Mouse (Mus musculus): Measurements from ENCODE around the gene Dgkz. TPM values are rescaled to one million over a fixed set of nuclear protein-coding genes. Genes with fewer than 3 reads are reported as not detected.

Dgkz gene
- polyA plus RNA-seq, 1 experiment from 2014 or later = 34.8 TPM

DNA sequence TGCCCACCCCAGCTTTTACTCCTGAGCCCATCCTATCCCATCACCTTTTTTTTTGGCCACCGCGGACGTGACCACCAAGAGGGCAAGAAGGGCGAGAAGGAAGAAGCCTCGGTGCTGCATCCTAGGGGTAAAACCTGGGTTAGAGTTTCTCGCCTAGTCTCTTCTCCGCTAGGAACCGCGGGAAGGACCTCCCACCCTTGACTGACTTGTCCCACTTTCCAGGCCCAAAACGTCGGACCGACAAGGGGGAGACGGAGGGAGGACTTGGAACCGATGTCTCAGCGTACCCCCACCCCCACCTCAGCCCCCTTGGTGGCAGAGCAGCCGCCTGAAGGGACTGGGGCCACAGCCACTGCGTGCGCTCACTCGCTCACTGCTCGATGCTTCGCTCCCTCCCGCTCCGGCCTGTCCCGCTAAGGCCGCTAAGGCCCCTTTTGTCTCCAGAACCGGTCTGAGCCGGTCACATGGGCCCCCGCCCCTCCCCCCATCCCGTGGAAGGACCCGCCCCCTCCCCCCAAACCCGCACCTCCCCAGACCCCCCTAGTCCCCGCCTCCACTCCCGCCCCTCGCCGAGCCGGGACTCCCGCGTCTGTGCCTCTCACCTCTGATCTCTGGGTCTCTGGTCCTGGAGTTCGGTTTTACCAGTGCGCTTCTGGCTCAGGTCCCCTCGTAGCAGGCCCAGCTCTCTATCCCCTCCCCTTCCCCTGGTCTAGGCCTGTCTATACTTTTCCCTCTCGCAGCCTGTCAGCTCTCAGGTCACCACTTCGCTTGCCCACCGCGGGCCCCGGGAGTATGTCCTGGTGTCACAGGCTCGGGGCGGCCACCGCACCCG is 44.1 kb downstream of the Dgkz start:
- Histone ChIP-seq H3K4me2 (peak overlapping the region; percentile 81), H3K9me3 (replicated peaks) (no peaks in the 10 kb centered on the region), H3K27ac (replicated peaks) (peak overlapping the region; percentile 81), H3K36me3 (peaks cover 8% of the 10 kb centered on the region; the same call in 1 of the 2 replicates), H3K9ac (replicated peaks) (peak overlapping the region; percentile 62), H3K4me1 (peaks cover 40% of the 10 kb centered on the region), H3K27me3 (replicated peaks) (no peaks in the 10 kb centered on the region), H3K4me3 (replicated peaks) (peak overlapping the region; percentile 54)
- 3% methylated on average over 48 of the region's 50 CpGs for WGBS
- peak; percentile 64 for ATAC-seq (ENCODE audit: low FRiP score)

- 5% methylated on average over 23 of the region's 23 CpGs for WGBS
- Histone ChIP-seq H3K9ac (replicated peaks) (peak overlapping the region; percentile 62), H3K4me3 (replicated peaks) (peak overlapping the region; percentile 54), H3K27ac (replicated peaks) (peak overlapping the region; percentile 81), H3K27me3 (replicated peaks) (peaks cover 5% of the 10 kb centered on the region; the same call in 1 of the 2 replicates), H3K4me2 (peak overlapping the region; percentile 81), H3K36me3 (peaks cover 1% of the 10 kb centered on the region; the same call in 1 of the 2 replicates), H3K4me1 (peaks cover 40% of the 10 kb centered on the region), H3K9me3 (replicated peaks) (no peaks in the 10 kb centered on the region)
- no peak for ATAC-seq (ENCODE audit: low FRiP score)
Measured at GRCm38 (mm10) chr2:91930761-91931291, 44.8 kb downstream of the Dgkz start.

DNA sequence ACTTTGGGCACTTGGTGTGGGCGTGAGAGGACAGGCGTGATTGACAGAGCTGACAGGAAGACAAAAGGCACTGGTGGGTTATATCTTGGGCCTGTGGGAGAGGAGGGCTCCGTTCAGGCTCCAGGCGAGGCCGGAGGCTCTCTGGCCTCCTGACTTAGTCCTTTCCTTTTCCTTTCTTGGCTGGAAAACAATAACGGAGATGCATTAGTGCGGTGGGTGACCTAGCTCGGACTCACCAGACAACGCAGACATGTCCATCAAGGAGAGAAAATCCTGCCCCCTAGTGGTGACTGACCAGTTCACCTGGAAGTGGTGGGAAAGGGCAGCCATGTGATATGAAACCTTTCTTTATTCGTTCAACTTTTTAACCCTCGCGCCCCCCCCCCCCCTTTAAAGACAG is 45.7 kb downstream of the Dgkz start:
- no peaks in the 10 kb centered on the region for H3K9me3 ChIP-seq (replicated peaks)
- peak overlapping the region; percentile 54 for H3K4me3 ChIP-seq (replicated peaks)
- peaks cover 40% of the 10 kb centered on the region for H3K4me1 ChIP-seq
- H3K27ac ChIP-seq (replicated peaks) = no peak overlapping the region
- H3K36me3 ChIP-seq = no peaks in the 10 kb centered on the region; the same call in 1 of the 2 replicates
- whole genome bisulfite sequencing = 10% methylated on average over 12 of the region's 12 CpGs
- H3K27me3 ChIP-seq (replicated peaks) = peaks cover 5% of the 10 kb centered on the region; the same call in 1 of the 2 replicates
- no peak for ATAC-seq (ENCODE audit: low FRiP score)
- peak overlapping the region; percentile 37; the same call in 1 of the 2 replicates for H3K9ac ChIP-seq (replicated peaks)
- H3K4me2 ChIP-seq = peak overlapping the region; percentile 81

- no peak for ATAC-seq (ENCODE audit: low FRiP score)
- H3K4me2 ChIP-seq = peak overlapping the region; percentile 81
- 0 out of 2 replicates have a peak overlapping the region, but pooled peaks have one; percentile 37 for H3K9ac ChIP-seq (replicated peaks)
- WGBS = 60% methylated on average over 3 of the region's 3 CpGs
- H3K36me3 ChIP-seq = no peaks in the 10 kb centered on the region; the same call in 1 of the 2 replicates
- peaks cover 40% of the 10 kb centered on the region for H3K4me1 ChIP-seq
- no peak overlapping the region for H3K4me3 ChIP-seq (replicated peaks)
- H3K9me3 ChIP-seq (replicated peaks) = no peaks in the 10 kb centered on the region
- peaks cover 6% of the 10 kb centered on the region; the same call in 1 of the 2 replicates for H3K27me3 ChIP-seq (replicated peaks)
- H3K27ac ChIP-seq (replicated peaks) = no peak overlapping the region
Measured at GRCm38 (mm10) chr2:91929455-91929854, 46.2 kb downstream of the Dgkz start.

DNA sequence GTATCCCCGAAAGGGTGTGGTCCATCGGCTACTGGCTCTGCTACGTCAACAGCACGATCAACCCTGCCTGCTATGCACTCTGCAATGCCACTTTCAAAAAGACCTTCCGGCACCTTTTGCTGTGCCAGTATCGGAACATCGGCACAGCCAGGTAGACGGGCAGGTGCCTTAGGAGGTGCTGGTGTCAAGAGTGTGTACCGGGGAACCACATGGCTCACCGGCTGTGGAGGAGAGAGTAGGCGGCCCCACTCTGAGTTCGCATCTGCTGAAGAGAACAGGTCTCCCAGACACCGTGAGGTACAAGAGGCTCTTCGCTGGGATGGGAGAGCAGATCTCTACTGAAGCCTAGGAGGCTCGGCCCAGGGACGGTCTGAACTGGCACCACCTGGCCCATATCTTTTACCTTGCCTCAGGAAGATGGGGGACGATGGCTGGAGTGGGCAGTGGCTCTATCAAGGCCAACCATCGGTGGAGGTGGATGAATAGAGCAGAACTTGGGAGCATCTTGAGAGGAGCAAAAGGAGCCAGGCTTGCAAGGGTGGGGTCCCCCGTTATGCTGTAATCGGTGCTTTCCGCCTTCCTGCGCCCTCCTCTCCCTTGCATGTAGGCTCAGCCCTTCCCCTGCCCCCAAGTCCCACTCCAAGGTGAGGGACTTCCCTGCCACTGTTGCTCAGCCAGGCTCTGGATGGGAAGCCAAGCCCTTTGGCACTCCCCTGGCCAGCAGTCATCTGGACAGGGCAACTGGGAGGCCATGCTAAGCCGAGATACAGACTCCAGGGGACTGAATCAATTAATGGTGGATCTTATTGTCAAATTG is 46.9 kb downstream of the Dgkz start:
- H3K36me3 ChIP-seq = no peaks in the 10 kb centered on the region
- peaks cover 43% of the 10 kb centered on the region for H3K4me1 ChIP-seq

GRCm38 (mm10) chr2:91927826-91928533 is 47.7 kb downstream of the Dgkz start:
- Histone ChIP-seq H3K9ac (replicated peaks) (no peak overlapping the region), H3K4me2 (peak overlapping the region; percentile 31), H3K9me3 (replicated peaks) (no peaks in the 10 kb centered on the region), H3K4me3 (replicated peaks) (no peak overlapping the region), H3K27me3 (replicated peaks) (peaks cover 18% of the 10 kb centered on the region), H3K36me3 (no peaks in the 10 kb centered on the region), H3K27ac (replicated peaks) (no peak overlapping the region), H3K4me1 (peaks cover 46% of the 10 kb centered on the region)
- no peak for ATAC-seq (ENCODE audit: low FRiP score)
- WGBS = 45% methylated on average over 34 of the region's 34 CpGs

More for the DNA sequence above, 46.9 kb downstream of the Dgkz start:
- no peak for ATAC-seq (ENCODE audit: low FRiP score)
- Histone ChIP-seq H3K27me3 (replicated peaks) (peaks cover 11% of the 10 kb centered on the region), H3K4me2 (no peak overlapping the region), H3K9me3 (replicated peaks) (no peaks in the 10 kb centered on the region), H3K9ac (replicated peaks) (no peak overlapping the region), H3K4me3 (replicated peaks) (no peak overlapping the region), H3K27ac (replicated peaks) (no peak overlapping the region)
- WGBS = 71% methylated on average over 23 of the region's 23 CpGs

- Histone ChIP-seq H3K4me1 (peaks cover 46% of the 10 kb centered on the region), H3K9ac (replicated peaks) (no peak within 1 kb of the TSS), H3K27me3 (replicated peaks) (peaks cover 29% of the 10 kb centered on the region), H3K4me3 (replicated peaks) (no peak within 1 kb of the TSS), H3K4me2 (peak within 1 kb of the TSS; percentile 31), H3K9me3 (replicated peaks) (no peaks in the 10 kb centered on the region), H3K36me3 (no peaks in the 10 kb centered on the region), H3K27ac (replicated peaks) (no peak within 1 kb of the TSS)
- ATAC-seq (ENCODE audit: low FRiP score) = no peak
- WGBS = 93% methylated on average over 3 of the region's 3 CpGs
Measured at GRCm38 (mm10) chr2:91926949-91927348, 48.7 kb downstream of the Dgkz start, which contains the start of gene Chrm4. Chrm4 (plus strand) TSS chr2:91927249.

DNA sequence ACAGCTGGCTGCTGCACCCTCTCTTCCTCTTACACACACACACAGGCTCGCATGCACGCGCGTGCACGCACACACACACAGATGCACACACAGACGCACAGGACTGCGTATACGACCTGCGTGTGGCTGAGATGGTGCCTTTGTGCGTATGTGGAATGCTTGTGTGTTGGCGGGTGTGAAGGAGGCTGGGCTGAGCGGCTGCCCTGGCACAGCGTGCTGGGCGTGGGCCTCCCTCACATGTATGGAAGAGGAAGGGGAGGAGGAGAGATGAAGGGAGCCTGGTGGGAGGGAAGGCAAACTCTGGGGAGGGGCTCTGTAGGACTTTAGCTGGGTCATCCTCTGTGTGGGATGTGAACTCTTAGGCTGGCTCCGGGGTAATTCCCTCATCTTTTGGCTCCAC is 50.2 kb downstream of the Dgkz start:
- no peak for ATAC-seq (ENCODE audit: low FRiP score)
- H3K36me3 ChIP-seq = no peaks in the 10 kb centered on the region
- peaks cover 42% of the 10 kb centered on the region for H3K27me3 ChIP-seq (replicated peaks)
- no peak overlapping the region for H3K4me2 ChIP-seq
- no peak overlapping the region for H3K4me3 ChIP-seq (replicated peaks)
- peaks cover 44% of the 10 kb centered on the region for H3K4me1 ChIP-seq
- H3K9ac ChIP-seq (replicated peaks) = no peak overlapping the region
- H3K27ac ChIP-seq (replicated peaks) = no peak overlapping the region
- H3K9me3 ChIP-seq (replicated peaks) = no peaks in the 10 kb centered on the region
- 87% methylated on average over 15 of the region's 15 CpGs for WGBS

DNA sequence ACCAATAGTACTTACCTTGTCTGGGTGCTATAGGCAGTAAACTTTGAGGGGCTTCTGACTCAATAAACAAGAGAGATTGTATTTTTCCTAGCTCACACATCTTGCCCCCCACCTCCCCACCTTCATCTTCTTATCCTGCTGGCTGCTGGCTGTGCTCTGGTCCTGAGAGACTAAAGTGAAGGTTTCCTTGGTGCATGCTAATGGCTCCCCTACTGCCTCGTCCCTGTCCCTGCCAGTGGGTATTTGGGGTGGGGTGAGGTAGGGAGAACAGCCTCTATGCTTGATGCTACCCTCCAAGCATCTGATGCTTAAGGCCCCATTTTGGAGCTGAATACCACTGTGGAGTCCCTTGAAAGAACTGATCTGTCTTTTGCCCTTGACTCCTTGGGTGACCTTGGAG is 50.9 kb downstream of the Dgkz start:
- Histone ChIP-seq H3K27ac (replicated peaks) (no peak overlapping the region), H3K9ac (replicated peaks) (no peak overlapping the region), H3K36me3 (no peaks in the 10 kb centered on the region), H3K9me3 (replicated peaks) (no peaks in the 10 kb centered on the region), H3K4me2 (no peak overlapping the region), H3K27me3 (replicated peaks) (peaks cover 49% of the 10 kb centered on the region), H3K4me3 (replicated peaks) (no peak overlapping the region), H3K4me1 (peaks cover 37% of the 10 kb centered on the region)
- 57% methylated on average over 1 of the region's 1 CpGs for WGBS
- ATAC-seq (ENCODE audit: low FRiP score) = no peak

GRCm38 (mm10) chr2:91923415-91924337 is 52.0 kb downstream of the Dgkz start:
- Histone ChIP-seq H3K4me2 (peak overlapping the region; percentile 93), H3K4me3 (replicated peaks) (peak overlapping the region; percentile 69), H3K4me1 (peaks cover 32% of the 10 kb centered on the region), H3K27me3 (replicated peaks) (peaks cover 53% of the 10 kb centered on the region), H3K36me3 (peaks cover 7% of the 10 kb centered on the region), H3K9me3 (replicated peaks) (no peaks in the 10 kb centered on the region), H3K9ac (replicated peaks) (peak overlapping the region; percentile 12; the same call in 1 of the 2 replicates), H3K27ac (replicated peaks) (no peak overlapping the region)
- peak; percentile 17; the same call in 1 of the 2 replicates for ATAC-seq (ENCODE audit: low FRiP score)
- 3% methylated on average over 54 of the region's 54 CpGs for whole genome bisulfite sequencing

Data from neural tube, embryonic 15.5 days (tissue).